Mouse (Mus musculus): Measurements from ENCODE around the gene Adamts15.

The Adamts15 gene

DNA sequence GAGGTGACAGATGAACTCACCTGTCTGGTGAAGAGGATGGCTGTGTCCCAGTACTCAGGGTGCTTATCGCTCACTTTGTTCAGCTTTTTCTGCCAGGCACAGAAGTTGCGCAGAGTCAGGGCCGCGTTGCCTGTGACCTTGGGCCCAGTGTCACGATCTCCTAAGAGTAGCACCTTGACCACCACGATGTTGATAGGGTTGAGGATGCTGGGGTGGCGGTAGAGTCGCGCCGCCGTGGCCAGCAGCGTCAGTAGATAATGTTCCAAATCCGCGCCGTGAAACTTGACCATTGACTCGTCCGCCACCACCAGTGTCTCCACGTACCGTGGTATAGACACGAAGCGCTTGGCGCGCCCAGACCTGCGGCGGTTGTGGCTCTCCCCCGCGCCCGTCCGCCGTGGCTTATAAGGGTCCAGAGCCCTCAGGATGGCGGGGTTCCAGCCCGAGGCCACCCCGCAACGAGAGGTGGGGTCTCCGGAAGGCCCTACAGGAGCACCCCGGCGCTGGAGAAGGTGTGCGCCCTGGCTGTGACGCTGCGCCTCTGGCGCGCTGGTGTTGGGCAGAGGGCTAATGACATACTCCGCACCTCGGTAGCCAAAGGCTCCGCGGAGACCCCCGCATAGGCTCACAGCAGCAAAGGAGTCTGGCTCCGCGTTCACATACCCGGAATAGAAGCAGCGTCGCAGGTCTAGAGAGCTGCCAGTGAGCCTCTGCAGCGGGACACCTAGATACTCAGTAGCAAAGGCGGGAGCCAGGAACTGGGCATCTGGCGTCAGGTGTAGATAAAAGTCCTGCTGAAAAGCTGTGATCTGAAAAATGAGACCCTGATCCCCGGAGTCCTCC, 770 bp downstream of the Adamts15 start:
- no peak for DNase-seq (ENCODE audit: low spot score in 2 of 2)

DNA sequence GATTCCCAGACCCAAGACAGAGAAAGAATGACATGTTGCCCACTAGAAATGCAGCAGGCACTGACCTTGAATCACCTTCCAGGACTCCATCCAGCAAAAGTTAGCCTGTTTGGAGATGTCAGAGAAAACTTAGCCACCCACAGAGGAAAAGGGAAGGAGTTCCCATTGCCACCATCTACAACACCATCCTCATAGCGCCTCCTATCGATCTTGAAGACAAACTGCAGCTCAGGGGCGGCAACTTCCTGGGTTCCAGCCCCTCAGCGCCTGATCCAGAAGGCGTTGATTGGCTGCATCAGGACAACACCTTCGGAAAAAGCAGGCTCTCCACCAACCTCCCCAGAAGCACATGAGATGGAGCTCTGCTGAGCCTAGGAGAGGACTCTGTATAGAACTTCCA, 1.5 kb downstream of the Adamts15 start:
- DNase-seq (ENCODE audit: low spot score in 2 of 2) = peak in 1 of 2 experiments; percentile 36

DNA sequence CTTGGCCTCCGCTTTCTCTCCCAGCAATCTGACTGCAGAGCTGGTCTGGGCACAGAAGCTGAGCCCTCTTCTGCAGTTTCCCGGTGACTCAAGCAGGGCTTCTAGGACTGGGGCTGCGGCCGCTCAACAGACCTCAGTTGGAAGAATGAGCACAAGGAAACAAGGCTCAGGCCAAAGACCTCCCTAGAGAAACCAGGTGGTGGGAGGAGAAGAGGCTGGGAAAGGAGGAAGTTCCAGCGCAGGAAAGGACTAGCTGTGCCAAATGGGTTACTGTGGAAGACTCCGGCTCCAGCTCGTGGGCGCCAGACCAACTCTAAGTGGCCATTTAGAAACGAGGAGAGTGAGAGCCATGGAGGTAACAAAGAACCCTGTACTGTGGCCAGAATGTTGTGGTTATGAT, 2.6 kb downstream of the Adamts15 start:
- no peak for DNase-seq (ENCODE audit: low spot score in 2 of 2)

DNA sequence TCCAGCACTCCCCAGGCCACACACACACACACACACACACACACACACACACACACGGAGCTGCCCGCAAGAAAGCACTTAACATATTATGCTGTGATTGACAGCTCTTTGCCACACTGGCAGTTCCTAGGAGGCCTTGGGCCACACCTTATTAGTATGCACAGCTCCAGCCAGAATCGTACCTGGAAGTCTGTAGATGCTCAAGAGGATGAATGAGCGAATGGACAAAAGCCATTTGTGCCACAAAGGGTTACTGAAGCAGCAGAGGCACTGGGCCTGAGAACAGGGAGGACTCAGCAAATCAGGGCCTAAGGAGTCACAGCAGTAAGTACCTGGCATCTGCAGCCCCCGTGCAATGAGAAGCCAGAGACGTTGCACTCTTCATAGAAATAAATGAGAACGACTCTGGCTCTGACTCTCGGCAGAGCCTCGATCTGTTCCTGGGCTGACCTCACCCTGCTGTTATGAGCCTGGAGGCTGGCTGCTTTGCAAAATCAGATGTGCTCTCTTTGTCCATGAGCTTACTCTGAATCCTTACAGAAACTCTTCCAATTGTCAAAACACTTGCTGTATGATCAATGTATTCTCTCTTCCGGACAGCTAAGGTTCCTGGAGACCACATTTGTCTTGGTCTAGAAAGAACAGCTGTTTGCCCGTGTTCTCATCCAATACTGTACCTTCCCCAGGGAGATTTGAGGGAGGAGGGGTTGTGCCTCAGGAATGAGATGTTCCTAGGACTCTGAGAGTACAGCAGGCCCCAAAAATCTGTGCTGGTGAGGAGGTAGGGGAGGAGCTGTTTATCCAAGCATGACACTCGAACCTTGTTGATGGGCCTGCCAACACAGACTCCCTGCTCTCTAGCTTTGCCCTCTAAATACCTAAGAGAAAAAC, 3.5 kb downstream of the Adamts15 start:
- no peak for DNase-seq (ENCODE audit: low spot score in 2 of 2)

DNA sequence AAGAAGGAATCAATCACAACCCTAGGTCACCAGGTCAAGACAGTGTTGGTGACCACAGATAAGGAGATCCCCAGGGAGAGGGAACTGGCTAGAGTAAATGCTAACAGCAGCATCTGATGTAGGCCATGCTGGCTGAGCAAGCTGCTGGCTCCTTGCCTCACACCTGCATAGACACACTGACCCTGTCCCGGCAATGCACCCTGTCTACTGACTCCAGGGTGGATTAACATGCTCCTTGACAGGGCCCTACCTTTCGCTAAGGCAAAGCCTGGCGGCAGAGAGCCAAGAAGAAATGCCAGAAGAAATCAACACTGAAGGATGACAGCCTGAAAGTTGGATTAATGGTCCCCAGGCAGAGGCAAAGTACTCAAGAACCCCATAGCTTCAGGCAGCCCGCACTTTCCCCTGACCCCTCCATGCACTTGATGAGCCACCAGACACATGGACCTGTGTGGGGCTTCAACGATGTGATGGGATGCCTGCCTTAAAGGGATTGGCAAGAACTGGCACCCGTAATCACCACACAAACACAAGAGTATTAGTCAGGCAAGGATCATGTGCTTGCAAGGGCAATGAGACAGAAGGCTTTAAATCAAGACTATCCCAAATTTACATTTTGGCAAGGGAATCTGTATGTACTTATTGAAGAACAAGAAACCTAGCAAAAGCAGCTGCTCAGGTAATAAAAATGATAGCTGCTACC, 5.8 kb downstream of the Adamts15 start:
- no peak for DNase-seq (ENCODE audit: low spot score in 2 of 2)

DNA sequence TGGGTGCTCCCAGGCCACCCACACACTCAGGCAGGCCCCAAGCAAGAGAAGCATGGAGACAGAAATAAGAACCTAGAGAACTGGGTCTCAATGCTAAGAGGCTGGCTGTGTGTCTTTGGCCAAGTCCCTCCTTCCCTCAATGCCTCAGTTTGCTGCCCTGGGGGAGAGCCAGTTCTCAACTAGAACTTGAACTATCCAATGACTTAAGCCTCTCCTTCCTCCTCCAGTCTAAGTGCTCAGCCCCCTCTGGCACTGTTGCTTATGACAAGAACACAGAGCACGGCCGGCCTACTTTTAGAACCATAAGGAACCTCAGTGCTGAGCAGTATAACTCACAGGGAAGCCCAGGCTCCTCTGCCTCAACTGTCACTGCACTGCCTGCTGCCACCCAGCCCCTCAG, 8.0 kb downstream of the Adamts15 start:
- DNase-seq (ENCODE audit: low spot score in 2 of 2) = no peak

DNA sequence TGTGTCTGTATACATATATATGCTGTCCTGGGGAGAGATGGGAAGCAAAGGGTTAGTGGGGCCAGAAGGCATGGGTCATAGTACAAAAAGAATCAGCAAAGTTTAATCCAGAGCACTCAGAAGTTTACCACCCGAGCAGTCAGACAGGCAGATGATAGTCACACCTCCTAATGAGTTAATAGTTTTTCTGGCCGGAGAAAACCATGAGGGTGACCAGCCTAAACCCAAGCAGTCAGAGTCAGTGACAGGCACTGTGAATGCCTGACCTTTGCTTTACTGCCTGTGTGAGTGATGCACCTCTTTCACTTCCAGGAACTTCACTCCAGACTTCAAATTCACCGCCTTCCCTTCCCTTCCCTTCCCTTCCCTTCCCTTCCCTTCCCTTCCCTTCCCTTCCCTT, 8.8 kb downstream of the Adamts15 start:
- DNase-seq (ENCODE audit: low spot score in 2 of 2) = no peak

DNA sequence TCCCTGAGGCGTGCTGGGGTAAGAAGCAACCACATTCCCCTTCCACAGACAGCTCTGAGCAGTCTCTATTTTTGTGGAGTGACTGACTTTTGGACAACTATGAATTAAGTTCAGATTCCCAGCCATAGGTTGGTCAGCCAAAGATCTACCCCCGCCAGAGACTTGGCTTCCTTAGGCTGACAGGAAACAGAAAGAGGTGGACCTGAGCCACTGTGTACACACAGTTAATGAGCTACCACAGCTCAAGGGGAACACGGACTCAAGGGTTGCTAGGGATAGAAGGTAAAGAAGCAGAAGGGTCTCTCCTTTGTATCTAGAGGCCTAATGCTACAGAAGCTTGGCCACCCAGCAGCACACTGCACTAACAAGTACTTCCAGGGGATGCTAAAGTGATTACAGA, 10.1 kb downstream of the Adamts15 start:
- no peak for DNase-seq (ENCODE audit: low spot score in 2 of 2)

DNA sequence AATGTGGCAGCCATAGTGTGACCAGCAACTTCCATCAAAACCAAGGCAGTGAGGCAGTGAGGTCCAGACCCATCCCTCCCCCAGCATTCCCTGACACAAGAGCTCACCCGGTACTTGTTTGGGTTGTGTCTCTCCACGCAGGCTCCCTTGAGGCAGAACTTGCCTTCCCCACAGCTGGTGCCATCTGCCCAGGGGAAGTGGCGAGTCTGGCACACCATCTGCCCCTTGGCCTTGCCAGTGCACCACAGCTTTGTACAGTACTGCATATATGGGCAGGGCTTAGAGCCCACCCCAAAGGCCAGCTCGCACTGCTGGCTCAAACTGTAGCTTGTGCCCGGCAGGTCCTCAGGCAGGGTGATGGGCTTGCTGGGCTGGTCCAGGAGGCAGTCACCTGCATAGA, 11.8 kb downstream of the Adamts15 start:
- DNase-seq (ENCODE audit: low spot score in 2 of 2) = no peak

DNA sequence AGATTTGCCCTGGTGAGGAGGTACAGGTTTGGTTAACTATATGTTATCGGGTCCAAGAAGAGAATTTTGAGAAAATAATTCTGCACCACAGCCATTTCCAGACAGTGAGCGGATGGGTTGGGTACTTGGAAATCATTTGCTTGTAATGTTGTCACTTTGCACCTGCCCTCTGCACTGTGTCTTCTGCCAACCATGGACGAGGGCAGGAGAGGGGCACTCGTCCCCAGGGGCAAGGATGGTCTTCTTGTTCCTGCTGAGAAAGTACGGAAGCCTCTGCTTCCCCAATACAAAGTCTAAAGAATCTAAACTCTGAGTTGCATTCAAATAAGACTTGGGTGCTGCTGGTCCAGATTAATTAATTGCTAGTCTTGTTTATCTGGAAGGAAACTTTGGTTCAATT, 13.3 kb downstream of the Adamts15 start:
- DNase-seq (ENCODE audit: low spot score in 2 of 2) = no peak

DNA sequence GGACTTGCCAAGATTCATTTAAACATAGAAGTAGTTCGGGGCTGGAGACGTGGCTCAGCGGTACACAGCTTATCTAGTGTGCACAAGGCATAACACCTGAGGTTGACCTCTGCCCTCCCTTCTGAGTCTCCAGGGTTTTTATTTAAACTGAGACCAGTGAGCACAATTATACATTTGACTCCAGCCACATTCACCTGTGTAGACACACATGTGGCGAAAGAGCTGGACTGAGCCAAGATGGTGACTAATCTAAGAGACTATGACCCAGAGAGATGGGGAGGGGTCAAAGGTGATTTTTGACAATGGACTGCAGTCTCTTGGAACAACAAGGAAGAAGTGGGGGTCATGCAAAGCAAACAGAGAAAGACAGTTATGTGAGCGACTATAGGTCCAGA, 14.0 kb downstream of the Adamts15 start:
- DNase-seq (ENCODE audit: low spot score in 2 of 2) = no peak

DNA sequence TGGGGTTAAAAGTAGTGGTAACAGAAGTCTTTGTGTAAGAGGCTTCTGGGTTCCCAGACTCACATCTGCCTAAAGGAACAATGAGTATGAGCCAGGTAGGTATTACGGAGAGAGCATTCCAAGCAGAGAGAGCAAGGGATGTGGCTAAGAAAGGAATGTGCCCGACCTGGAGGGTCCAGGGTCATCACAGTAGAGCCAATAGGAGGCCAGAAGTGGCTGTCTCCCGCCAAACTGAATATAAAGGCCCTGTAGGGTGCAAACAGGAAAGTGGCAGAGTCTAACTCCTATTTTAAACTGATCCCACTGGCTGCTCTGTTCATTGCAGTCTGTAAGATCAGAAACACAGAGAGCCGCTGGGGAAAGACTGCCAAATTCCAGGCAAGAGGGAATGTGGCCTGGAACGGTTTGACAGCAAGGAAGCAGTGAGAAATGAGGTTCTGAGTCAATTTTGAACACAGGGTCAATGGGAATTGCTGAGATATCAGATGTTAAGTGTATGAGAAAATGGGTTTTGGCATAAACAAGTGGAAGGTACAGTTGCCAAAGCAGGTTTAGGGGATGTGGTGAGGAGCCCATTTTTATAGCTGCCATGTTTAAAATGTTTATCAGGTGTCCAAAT, 14.5 kb downstream of the Adamts15 start:
- no peak for DNase-seq (ENCODE audit: low spot score in 2 of 2)

DNA sequence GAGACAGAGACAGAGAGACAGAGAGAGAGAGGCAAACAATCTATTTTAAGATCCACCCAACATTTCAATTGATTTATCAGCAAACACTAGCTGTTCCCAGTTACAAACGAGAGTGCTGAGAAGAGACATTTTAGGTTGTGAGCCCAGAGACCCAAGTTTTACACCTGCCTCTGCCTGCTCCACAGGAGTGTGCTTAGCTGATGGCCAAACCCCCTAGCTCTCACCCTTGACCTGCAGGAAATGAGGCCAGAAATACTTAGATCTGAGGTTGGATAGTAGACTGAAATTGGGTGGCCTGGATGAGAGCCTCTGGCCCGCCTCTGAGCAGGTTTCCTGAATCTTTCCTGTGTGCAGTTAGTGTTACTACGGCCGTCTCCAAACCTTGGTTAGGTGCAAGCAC, 15.8 kb downstream of the Adamts15 start:
- no peak for DNase-seq (ENCODE audit: low spot score in 2 of 2)

DNA sequence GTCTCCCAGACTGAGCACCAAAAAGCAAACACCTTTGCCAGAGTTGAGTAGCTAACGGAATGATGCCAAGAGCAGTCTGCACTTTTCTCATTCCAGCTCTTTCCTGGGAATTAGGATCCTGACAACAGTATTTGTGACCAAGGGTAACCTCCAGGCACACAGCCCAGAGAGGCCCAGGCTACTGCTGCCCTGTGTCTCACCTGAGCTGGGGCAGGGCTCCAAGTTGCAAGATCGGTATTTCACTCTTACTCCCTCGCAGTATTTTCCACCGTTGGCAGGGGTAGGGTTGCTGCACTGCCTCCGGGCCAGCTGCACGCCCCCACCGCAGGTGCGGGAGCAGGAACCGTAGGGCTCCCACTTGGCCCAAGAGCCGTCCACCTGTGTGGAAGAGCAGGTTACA, 16.4 kb downstream of the Adamts15 start:
- DNase-seq (ENCODE audit: low spot score in 2 of 2) = no peak

DNA sequence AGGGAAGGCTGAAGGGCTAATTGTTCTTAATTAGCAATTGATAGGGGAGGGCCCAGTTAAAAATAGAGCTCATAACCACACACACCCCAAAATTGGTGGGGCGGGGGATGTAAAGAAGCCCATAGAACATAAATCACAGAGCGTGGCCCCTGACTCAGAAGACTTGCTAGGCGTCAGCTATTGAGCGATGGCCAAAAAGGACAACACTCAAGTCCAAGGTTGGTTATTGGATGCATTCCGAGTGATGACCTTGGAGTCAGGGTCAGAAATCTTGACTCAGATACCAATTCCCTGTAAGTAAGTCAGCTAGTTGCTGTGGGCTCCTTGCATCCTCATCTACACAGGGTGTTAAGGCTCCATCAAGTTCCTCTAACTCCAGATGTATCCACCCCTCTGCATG, 19.0 kb downstream of the Adamts15 start:
- no peak for DNase-seq (ENCODE audit: low spot score in 2 of 2)

DNA sequence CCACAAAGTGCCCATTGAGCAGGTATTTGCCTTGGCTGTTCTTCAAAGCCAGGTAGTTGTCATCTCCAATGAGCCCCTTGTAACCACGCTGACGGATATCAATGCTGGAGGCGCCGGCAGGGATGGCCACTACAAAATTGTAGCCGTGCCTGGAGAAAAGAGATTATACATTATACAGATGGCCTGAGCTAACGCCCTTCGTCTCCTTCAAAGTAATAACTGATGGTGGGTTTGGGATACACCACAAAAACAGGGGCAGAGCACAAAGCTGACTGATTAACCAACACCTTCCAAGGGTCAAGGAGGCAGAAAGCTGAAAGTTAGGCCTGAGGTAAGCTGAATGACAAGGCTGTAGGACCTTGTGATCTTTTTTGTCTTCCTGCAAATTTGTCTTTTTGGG, 19.6 kb downstream of the Adamts15 start:
- DNase-seq (ENCODE audit: low spot score in 2 of 2) = no peak

DNA sequence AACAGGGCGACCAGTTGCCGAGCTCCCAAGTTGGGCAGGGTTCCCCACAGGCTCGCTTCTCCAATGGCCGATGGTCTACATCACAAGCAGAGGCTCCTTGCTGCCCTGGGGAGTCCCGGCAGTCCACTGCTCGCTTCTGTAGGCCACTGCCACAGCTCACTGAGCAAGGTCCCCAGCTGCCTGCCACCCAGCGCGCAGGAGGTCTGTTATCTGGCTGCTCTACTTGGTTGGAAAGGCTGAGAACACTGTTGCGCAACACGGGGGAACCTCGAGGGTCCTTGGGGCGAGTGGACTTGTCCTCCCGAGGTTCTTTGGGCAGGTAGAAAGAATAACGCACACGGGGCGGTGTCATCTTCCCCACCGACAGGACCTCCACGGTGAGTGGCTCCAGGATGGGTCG, 20.1 kb downstream of the Adamts15 start:
- DNase-seq (ENCODE audit: low spot score in 2 of 2) = no peak

DNA sequence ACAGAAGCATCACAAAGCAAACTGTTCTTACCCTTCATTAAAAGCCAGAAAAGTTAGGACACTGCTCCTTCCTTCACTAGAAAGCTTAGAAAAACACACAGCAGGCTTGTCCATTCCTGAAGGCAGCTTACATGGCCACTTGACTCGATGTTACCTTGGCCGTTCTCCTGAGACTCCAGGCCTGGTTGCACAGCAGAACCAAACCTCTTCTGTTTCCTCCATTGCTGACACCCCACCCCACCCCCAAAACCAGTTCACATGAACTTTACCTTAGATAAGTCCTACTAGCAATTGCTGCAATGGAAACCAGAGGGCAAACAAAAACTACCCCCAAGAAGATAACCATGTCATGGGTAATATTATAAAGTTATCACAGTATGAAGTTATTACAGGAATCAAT, 25.1 kb downstream of the Adamts15 start:
- no peak for DNase-seq (ENCODE audit: low spot score in 2 of 2)

DNA sequence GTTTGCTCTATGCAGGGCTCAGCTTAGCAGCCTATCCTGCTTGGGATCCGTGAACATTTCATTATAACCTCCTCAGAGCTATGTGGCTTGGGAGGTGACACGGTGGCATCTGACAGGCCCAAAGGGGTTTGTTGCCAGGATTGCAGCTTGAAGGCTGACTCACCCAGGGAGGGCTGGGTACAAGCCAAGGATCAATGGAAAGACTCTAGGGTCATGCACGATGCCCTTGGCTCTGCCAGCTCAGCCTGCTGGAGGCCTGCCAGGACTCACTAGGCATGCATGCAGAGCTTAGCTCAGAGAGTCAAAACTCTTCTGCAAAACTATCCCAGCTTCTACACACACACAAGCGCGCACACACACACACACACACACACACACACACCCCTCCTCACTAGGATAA, 25.5 kb downstream of the Adamts15 start:
- DNase-seq (ENCODE audit: low spot score in 2 of 2) = peak in 1 of 2 experiments; percentile 64

DNA sequence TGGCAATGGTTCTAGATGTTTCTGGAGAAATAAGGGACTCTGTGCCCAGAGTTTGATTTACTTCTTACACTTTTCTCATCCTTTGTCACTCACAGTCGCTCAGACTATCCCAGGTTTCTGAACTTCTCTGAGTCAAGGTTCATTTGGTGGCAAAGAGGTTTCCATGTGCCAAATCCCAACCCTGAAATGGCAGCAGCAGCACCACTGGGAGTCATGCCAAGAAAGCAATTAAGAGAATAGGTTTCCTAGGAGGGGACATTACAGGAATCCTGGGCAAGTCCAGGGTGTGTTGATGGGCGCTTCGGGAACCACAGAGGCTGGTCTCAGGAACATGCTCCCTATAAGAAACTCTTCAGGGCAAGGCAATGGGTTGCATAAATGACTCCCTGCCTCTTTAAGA, 26.6 kb downstream of the Adamts15 start:
- no peak for DNase-seq (ENCODE audit: low spot score in 2 of 2)

DNA sequence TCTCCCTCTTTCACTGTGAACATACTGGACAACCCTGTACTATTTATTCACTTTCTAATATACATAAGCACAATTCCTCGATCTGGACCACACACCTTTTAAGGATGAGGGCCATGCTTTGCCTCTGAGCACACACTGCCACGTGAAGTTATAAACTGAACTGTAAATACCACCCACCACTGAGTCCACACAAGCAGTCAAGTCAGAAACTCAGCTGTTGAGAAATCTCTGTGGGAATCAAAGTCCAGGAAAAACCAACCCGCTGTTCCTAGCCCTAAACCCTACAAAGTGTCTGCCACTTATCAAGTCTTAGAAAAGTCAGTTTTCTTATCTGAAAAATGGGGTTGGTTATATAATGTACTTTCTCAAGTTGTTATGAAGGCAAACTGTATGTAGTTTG, 36.0 kb downstream of the Adamts15 start:
- no peak for DNase-seq (ENCODE audit: low spot score in 2 of 2)

DNA sequence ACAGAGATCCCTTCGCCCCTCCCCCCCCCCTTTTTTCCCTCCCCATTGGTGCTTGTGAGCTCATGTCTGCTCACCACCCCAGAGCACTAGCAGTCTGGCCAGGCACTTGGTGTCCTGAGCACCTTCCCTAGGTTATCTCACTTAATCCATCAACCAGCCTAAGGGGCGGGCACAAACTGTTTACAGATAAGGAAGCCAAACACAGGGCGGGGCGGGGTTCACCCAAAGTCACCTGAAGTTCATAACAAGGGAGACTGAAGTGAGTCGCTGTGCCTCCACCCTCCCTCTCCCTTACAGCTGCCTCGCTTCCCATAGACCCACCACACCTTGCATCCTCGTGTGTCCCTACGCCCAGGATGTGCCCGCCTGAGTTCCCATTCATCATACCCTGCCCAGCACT, 41.7 kb downstream of the Adamts15 start:
- no peak for DNase-seq (ENCODE audit: low spot score in 2 of 2)

Measured in cerebellum, postnatal 4 days (tissue).